Mouse (Mus musculus): Measurements from ENCODE around the gene Serpinb9.

DNA sequence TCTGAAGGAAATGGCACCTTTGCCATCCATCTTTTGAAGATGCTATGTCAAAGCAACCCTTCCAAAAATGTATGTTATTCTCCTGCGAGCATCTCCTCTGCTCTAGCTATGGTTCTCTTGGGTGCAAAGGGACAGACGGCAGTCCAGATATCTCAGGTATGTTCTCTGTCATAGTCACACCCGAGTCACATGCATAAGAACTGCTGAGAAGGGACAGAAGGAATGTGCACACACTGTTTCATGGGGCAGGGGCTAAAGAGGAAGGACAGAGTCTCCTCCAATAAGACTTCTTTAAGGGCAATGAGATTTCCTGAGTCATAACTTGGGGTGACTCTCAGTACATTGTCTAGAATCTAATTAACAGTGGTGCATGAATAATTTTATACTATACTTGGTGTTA is 3.5 kb downstream of the Serpinb9 start:
- TF ChIP-seq CTCF (IDR thresholded peaks at IDR 0.05; ENCODE audit: low read depth) (no peak), EP300 (optimal IDR thresholded peaks at IDR 0.05) (no peak)

All from stomach, postnatal 0 days (tissue).